Mouse (Mus musculus) intestine, embryonic 16.5 days (tissue): Measurements from ENCODE around the gene Cblc. TPM values are rescaled to one million over a fixed set of nuclear protein-coding genes. Genes with fewer than 3 reads are reported as not detected.

ENCODE experiments used
- polyA plus RNA-seq: library from polyadenylated mRNA; unstranded; fragments of >200 nt; fragmentation: Nextera tagmentation; extraction: Ambion mirVana; gene quantifications from 2 replicates; pipeline ENCODE4 v1.2.1, GENCODE M21; 2015

Gene Cblc
- polyA plus RNA-seq, 1 experiment from 2014 or later: 32.6 TPM

Other genes starting within 250 kb of the Cblc start
- 15.5 and 18.6 TPM in 2 replicates for gene Ppp1r37, start 233.7 kb downstream of the Cblc start, polyA plus RNA-seq
- gene Zfp296, start 219.5 kb downstream of the Cblc start, polyA plus RNA-seq: 0.42 and 0.64 TPM in 2 replicates
- gene Gemin7, start 219.2 kb downstream of the Cblc start, polyA plus RNA-seq: 132 and 137 TPM in 2 replicates
- 30.3 and 32.5 TPM in 2 replicates for gene Clasrp, start 192.3 kb downstream of the Cblc start, polyA plus RNA-seq
- gene Relb, start 167.4 kb downstream of the Cblc start, polyA plus RNA-seq: 8.8 and 10.6 TPM in 2 replicates
- gene Clptm1, start 131.8 kb downstream of the Cblc start, polyA plus RNA-seq: 70.5 and 77.6 TPM in 2 replicates
- gene Apoc2, start 118.9 kb downstream of the Cblc start, polyA plus RNA-seq: 463 and 798 TPM in 2 replicates
- not detected in 2 replicates for gene Gm44805, start 115.4 kb downstream of the Cblc start, polyA plus RNA-seq
- gene Apoc4, start 115.3 kb downstream of the Cblc start, polyA plus RNA-seq: 2.6 and 8.3 TPM in 2 replicates
- gene Apoc1, start 104.1 kb downstream of the Cblc start, polyA plus RNA-seq: 39.5 and 43.2 TPM in 2 replicates
- gene Apoe, start 97.6 kb downstream of the Cblc start, polyA plus RNA-seq: 314 and 355 TPM in 2 replicates
- gene Tomm40, start 81.4 kb downstream of the Cblc start, polyA plus RNA-seq: 143 and 157 TPM in 2 replicates
- 143 and 149 TPM in 2 replicates for gene Nectin2, start 46.3 kb downstream of the Cblc start, polyA plus RNA-seq
- 58.7 and 62.7 TPM in 2 replicates for gene Bcam, start 25.8 kb downstream of the Cblc start, polyA plus RNA-seq
- gene Bcl3, start 26.0 kb upstream of the Cblc start, polyA plus RNA-seq: 15.5 and 15.6 TPM in 2 replicates
- 0.13 and 0.27 TPM in 2 replicates for gene Gm19345, start 55.2 kb upstream of the Cblc start, polyA plus RNA-seq
- not detected in 2 replicates for gene Ceacam16, start 64.5 kb upstream of the Cblc start, polyA plus RNA-seq
- not detected in 2 replicates for gene Ceacam19, start 91.2 kb upstream of the Cblc start, polyA plus RNA-seq
- 13.9 and 16.5 TPM in 2 replicates for gene Pvr, start 124.4 kb upstream of the Cblc start, polyA plus RNA-seq
- 14.7 and 19.1 TPM in 2 replicates for gene Igsf23, start 153.9 kb upstream of the Cblc start, polyA plus RNA-seq
- 3.5 and 6.5 TPM in 2 replicates for gene Ceacam20, start 168.6 kb upstream of the Cblc start, polyA plus RNA-seq
- gene Nlrp9b, start 194.7 kb upstream of the Cblc start, polyA plus RNA-seq: 0.75 and 0.76 TPM in 2 replicates